Mouse (Mus musculus) bone marrow, adult 2 months (tissue): ENCODE measurements at regions not wholly inside any gene's neighbourhood (a gene's known extent, or its start where the extent isn't known, plus 50 kb on each side); places are given as distances from the start of the nearest gene placed in this dataset.

Experiments used
- H3K27ac ChIP-seq: fragments of 200-500 bp; 2 replicates; pipeline ENCODE4 v1.5.1; 2012; ENCODE audit warnings: low read depth, mild to moderate bottlenecking, control low read depth, inconsistent platforms, low read length; ENCODE audit not compliant: control insufficient read depth, poor library complexity, insufficient read depth
- H3K4me1 ChIP-seq: fragments of 200-500 bp; 2 replicates; pipeline ENCODE4 v1.6.1; 2011; ENCODE audit warnings: low read length; ENCODE audit not compliant: control insufficient read depth, insufficient read depth
- H3K4me3 ChIP-seq: fragments of 200-500 bp; replicated peaks from 2 replicates; pipeline ENCODE3; 2011; ENCODE audit warnings: mild to moderate bottlenecking, low read depth, low read length, control low read depth; ENCODE audit not compliant: control insufficient read depth
- CTCF ChIP-seq: fragments of 200-500 bp; IDR thresholded peaks from 2 replicates; pipeline ENCODE4 v1.5.1; 2011; ENCODE audit warnings: low read length, control low read depth; ENCODE audit not compliant: control insufficient read depth, insufficient read depth
- POLR2A ChIP-seq: fragments of 200-500 bp; IDR thresholded peaks from 2 replicates; pipeline ENCODE4 v1.6.1; 2011; ENCODE audit warnings: low read depth, mild to moderate bottlenecking, control low read depth, low read length, borderline replicate concordance; ENCODE audit not compliant: control insufficient read depth
- WGBS: fragments of 180-500 bp; shearing (Covaris S2); methylation state at CpG from one replicate; pipeline ENCODE4 v1.1.7; 2018; 5-methylcytosine and 5-hydroxymethylcytosine counted together

DNA sequence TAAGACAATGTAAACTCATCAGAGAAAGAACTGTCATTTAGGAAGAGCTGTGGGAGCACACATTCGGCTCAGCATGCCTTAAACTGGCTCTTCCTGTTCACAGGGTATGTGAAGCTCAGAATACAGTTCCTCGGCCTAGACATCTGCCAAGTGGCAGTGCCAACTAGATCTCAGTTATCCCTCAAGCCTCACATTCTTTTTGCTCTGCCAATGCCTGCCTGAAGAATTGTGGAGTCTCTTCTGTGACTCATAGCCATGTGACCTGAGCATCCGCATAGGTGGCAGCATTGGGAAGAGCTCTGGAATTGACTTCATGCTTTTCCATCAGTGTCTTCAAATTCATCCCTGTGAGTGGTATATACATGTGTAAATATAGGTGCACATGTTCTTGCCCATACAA lies 59.7 kb downstream of the Prlhr start:
- WGBS = 75% methylated on average over 3 of the region's 3 CpGs
- no peak overlapping the region for H3K4me3 ChIP-seq
- TF ChIP-seq CTCF (no peak), POLR2A (no peak)
- H3K4me1 ChIP-seq = no peaks in the 10 kb centered on the region
- H3K27ac ChIP-seq = no peak overlapping the region

DNA sequence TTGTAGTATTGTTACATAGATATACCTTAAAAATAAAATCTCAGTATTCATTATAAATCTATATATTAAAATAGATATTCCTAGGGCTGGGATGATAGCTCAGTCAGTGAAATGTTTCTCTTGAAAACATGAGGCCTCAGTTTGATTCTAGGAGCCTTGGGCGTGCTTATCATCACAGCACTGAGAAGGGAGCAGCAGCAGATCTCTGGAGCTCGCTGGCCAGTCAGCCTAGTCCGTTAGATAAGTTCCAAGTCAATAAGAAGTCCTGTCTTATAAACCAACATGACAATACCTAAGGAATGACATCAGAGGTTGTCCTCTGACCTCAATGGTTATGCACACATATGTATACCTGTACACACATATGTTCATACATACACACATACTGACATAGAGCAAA lies 68.7 kb downstream of the Prlhr start:
- TF ChIP-seq POLR2A (no peak), CTCF (no peak)

DNA sequence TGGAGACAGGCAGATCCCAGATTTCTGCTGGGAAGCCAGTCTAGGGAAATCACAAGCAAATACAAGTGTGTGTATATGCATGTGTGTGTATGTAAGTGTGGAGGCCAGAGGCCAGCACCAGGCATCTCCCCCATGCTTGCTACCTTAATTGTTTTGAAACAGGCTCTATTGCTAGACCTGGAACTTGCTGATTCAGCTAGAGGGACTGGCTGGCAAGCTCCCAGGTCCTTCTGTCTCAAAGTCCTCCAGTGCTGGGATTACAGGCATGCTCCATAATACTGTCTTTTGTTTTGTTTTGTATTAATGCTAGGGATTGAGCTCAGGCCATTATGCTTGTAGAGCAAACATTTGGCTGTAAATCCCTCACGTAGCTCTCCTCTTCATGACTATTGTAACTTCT lies 70.4 kb downstream of the Prlhr start:
- H3K4me1 ChIP-seq = no peaks in the 10 kb centered on the region
- TF ChIP-seq POLR2A = no peak
- TF ChIP-seq CTCF = no peak
- WGBS = 88% methylated on average over 1 of the region's 1 CpGs
- no peak overlapping the region for H3K4me3 ChIP-seq
- H3K27ac ChIP-seq = no peak overlapping the region

More for the DNA sequence above, 68.7 kb downstream of the Prlhr start:
- H3K27ac ChIP-seq = no peak overlapping the region
- no peaks in the 10 kb centered on the region for H3K4me1 ChIP-seq
- H3K4me3 ChIP-seq = no peak overlapping the region
- WGBS = 59% methylated on average over 3 of the region's 3 CpGs

DNA sequence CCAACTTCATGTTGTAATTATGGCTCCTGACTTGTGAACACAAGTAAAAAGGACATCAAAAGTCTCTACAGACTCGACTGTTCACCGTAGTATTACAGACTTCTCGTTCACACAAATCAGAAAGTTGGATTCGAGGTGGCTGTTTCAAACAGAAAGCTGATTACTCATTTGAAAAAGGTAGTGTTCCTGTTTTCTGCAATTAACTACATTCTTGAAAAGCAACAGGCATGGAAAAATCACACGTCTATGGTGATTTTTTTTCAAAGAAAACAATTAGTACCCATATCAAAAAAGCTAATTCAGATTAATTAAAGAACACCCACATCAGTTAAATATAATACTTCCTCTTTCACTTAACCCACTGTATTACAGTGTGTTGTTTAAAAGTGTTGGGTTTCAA lies 71.5 kb downstream of the Prlhr start:
- H3K27ac ChIP-seq = no peak overlapping the region
- 69% methylated on average over 5 of the region's 5 CpGs for WGBS
- no peak for TF ChIP-seq CTCF
- no peak for TF ChIP-seq POLR2A
- no peaks in the 10 kb centered on the region for H3K4me1 ChIP-seq
- no peak overlapping the region for H3K4me3 ChIP-seq

DNA sequence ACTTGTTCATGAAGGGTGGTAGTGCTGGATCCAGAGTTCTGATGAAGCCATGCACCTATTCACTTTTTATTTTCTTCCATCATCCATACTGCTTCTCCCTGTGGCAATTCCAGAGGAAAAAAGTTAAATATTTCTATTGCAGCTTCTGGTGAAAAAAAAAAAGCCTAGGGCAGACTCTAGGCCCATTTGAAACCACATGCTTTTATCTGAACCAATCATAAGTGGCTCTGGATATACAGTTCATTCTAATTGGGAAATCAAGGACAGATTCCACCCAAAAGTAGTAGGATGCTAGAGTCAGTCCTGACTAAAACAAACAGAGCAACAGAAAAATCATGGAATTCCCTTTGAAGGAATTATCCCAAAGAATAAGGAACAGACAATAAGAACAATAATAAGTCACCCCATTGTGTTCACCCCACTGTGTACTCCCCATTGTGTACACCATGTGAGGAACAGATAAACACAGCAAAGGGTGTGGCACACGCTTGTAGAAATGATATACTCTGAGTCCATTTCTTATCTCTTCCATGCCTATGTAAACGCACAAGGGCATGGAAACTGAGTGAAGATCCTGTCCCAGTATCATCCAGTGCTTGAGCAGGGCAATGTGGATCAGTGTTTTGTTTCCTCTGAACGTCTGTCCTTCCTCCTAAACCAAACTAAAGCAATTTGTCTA lies 81.4 kb downstream of the Prlhr start:
- 54% methylated on average over 3 of the region's 3 CpGs for WGBS
- no peak for TF ChIP-seq POLR2A
- no peak for TF ChIP-seq CTCF
- H3K27ac ChIP-seq = no peak overlapping the region

DNA sequence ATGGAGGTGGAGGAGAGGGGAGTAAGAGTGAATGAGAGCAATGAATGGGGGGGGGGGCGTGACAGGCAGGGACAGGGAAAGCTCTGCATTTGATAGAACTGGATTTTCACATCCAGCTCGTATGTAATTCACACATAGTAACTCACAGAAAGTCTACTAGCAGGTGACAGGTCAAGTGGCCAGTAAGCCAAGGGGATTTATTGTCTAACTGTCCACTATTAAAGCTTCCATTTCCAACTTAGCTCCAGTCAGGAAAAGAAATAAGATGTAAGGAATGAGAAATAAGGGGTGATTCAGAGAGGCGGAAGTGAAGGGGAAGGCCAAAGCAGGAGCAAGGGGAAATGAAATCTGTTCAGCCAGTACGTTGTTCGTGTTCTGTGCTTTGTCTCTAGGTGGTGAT lies 83.4 kb downstream of the Prlhr start:
- no peak for TF ChIP-seq POLR2A
- Histone ChIP-seq H3K4me1 (no peaks in the 10 kb centered on the region), H3K27ac (no peak overlapping the region), H3K4me3 (no peak overlapping the region)
- 72% methylated on average over 5 of the region's 5 CpGs for WGBS

More for the DNA sequence above, 81.4 kb downstream of the Prlhr start:
- H3K4me1 ChIP-seq = no peaks in the 10 kb centered on the region
- no peak overlapping the region for H3K4me3 ChIP-seq

DNA sequence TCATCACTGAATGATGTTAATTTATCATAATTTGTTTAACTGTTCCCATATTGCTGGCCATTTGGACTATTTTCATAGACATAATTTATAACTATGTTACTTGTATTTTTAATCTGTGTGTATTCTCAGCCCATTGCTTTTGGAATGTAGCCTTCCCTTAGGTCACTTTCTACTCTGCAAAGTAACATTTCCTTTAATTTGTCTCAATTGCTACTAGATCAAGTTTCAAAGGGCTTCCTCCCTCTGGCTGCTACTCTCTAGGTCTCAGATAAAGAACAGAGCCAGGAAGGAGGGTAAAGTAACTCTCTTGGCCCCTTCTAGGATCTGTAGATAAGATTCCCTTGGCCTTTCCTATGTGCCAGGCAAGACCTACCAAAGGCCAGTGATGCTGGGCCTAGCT lies 85.4 kb downstream of the Prlhr start:
- TF ChIP-seq CTCF (no peak), POLR2A (no peak)
- no peaks in the 10 kb centered on the region for H3K4me1 ChIP-seq
- H3K27ac ChIP-seq = no peak overlapping the region
- no peak overlapping the region for H3K4me3 ChIP-seq

DNA sequence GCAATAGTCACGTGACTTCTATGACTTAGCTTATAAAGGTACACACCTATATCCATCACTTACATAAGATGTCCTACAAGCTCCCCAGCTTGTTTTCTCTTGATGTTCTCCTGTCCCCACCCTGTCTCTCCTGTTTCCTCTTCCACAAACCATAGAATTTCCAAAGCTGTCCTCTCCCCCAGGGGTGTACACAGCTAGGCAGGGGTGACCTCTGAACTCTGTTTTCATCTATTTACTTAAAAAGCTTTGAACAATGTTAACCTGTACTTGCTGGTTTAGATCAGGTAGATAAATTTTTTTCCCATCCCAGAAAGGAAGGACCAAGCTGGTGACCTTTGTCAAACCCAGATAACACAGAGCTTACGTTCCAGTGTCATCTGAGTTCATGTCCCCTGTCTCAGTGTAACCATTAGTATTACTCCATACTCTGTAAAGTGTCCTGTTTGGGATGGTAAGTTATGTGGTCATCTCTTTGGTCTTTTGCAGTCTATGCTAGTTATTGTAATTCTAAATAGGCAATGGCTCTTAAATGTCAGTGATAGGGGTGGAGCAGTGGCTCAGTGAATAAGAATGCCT lies 89.0 kb downstream of the Prlhr start:
- no peak overlapping the region for H3K4me3 ChIP-seq
- no peak for TF ChIP-seq CTCF
- no peak for TF ChIP-seq POLR2A
- 51% methylated on average over 2 of the region's 2 CpGs for WGBS
- H3K27ac ChIP-seq = no peak overlapping the region
- no peaks in the 10 kb centered on the region for H3K4me1 ChIP-seq
